Mouse (Mus musculus) cerebellum, adult 2 months (tissue): ENCODE results near the gene Pgbd5.

ENCODE experiments used
- CTCF ChIP-seq: fragments of 200-500 bp; IDR thresholded peaks from 2 replicates; pipeline ENCODE4 v1.5.1; 2011; ENCODE audit warnings: low read depth, mild to moderate bottlenecking, control low read depth, low read length, moderate library complexity, borderline replicate concordance; ENCODE audit not compliant: insufficient read depth
- POLR2A ChIP-seq: fragments of 200-500 bp; IDR thresholded peaks from 2 replicates; pipeline ENCODE4 v1.6.1; 2011; ENCODE audit warnings: low read length, control low read depth, borderline replicate concordance; ENCODE audit not compliant: insufficient read depth

- no peak for TF ChIP-seq POLR2A
- TF ChIP-seq CTCF, result no peak
Observed at GRCm38 (mm10) chr8:124475690-124476089, 36.2 kb upstream of the Pgbd5 start.
